Mouse (Mus musculus) T-cell, adult 2 months (primary cell): Measurements from ENCODE around the gene Ren1.

Experiments
- DNase-seq: peaks from one replicate; pipeline ENCODE4 v3.0.0; 2022; ENCODE audit warnings: low spot score

Gene Ren1

GRCm38 (mm10) chr1:133379254-133379985, 29.1 kb downstream of the Ren1 start:
- DNase-seq, result no peak

- no peak for DNase-seq
Measured at GRCm38 (mm10) chr1:133379986-133380320, 29.6 kb downstream of the Ren1 start.

- DNase-seq, result peak; percentile 12
Measured at GRCm38 (mm10) chr1:133380347-133381065, 30.2 kb downstream of the Ren1 start.

GRCm38 (mm10) chr1:133382008-133382407, 31.7 kb downstream of the Ren1 start:
- peak; percentile 16 for DNase-seq

- DNase-seq, result no peak
Measured at GRCm38 (mm10) chr1:133382552-133383155, 32.3 kb downstream of the Ren1 start.

- DNase-seq, result no peak
Measured at GRCm38 (mm10) chr1:133383157-133383783, 33.0 kb downstream of the Ren1 start.

- peak; percentile 75 for DNase-seq
Measured at GRCm38 (mm10) chr1:133385506-133385905, 35.2 kb downstream of the Ren1 start.

GRCm38 (mm10) chr1:133386209-133386608, 35.9 kb downstream of the Ren1 start:
- DNase-seq, result no peak

GRCm38 (mm10) chr1:133387539-133388268, 37.4 kb downstream of the Ren1 start:
- no peak for DNase-seq

GRCm38 (mm10) chr1:133394702-133395101, 44.4 kb downstream of the Ren1 start:
- no peak for DNase-seq

- DNase-seq, result no peak
Measured at GRCm38 (mm10) chr1:133396693-133397092, 46.4 kb downstream of the Ren1 start.

- no peak for DNase-seq
Measured at GRCm38 (mm10) chr1:133397094-133397482, 46.8 kb downstream of the Ren1 start.

GRCm38 (mm10) chr1:133397483-133398237, 47.4 kb downstream of the Ren1 start:
- DNase-seq, result no peak

- DNase-seq, result no peak
Measured at GRCm38 (mm10) chr1:133400014-133400725, 49.9 kb downstream of the Ren1 start.

GRCm38 (mm10) chr1:133404005-133404404, 53.7 kb downstream of the Ren1 start:
- no peak for DNase-seq

- DNase-seq, result no peak
Measured at GRCm38 (mm10) chr1:133406614-133407013, 56.3 kb downstream of the Ren1 start.

- no peak for DNase-seq
Measured at GRCm38 (mm10) chr1:133407436-133407835, 57.1 kb downstream of the Ren1 start.

GRCm38 (mm10) chr1:133408321-133408720, 58.0 kb downstream of the Ren1 start:
- DNase-seq, result no peak

GRCm38 (mm10) chr1:133408880-133409516, 58.7 kb downstream of the Ren1 start:
- no peak for DNase-seq

- DNase-seq, result no peak
Measured at GRCm38 (mm10) chr1:133409786-133410185, 59.5 kb downstream of the Ren1 start.
